Mouse (Mus musculus) cerebral cortex, adult 2 months (tissue): ENCODE results near the gene Gpbar1.

Experiments
- WGBS: fragments of 180-500 bp; shearing (Covaris S2); methylation state at CpG from one replicate; pipeline ENCODE4 v1.1.7; 2018; 5-methylcytosine and 5-hydroxymethylcytosine counted together

The Gpbar1 gene

DNA sequence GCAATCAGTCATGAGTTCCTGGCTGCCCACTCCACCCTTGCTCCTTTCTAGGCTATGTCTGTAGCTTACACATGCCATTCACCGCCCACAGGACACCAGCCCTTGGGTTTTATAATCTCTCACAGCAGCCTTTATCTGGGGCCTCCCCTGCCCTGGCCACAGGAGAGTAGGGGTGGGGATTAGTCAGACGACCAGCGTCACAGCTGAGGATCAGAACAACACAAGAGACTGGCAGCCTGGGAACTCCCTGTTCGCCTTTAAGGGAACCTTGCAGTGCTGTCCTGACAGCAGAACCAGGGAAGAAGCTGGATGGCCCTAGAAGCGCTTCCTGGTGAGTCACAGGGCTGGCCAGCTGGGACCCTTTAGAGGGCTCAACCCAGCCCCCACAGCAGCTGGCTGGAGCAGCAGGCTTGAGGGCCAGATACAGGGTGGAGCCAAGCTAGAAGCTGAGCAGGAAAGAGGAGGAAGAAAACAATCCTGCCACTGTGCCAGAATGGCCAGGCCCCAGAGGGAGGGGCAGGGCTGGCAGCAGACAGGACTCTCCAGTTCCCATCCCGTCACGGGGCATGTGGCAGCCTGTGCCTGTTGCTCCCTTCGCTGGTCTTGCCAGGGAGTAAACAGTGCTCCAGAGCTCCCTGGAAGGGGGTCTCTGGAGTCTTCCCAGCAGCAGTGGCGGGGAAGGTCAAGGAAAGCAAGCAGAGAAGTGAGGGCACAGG, 17.3 kb downstream of the Gpbar1 start:
- WGBS: 21% methylated on average over 9 of the region's 9 CpGs

DNA sequence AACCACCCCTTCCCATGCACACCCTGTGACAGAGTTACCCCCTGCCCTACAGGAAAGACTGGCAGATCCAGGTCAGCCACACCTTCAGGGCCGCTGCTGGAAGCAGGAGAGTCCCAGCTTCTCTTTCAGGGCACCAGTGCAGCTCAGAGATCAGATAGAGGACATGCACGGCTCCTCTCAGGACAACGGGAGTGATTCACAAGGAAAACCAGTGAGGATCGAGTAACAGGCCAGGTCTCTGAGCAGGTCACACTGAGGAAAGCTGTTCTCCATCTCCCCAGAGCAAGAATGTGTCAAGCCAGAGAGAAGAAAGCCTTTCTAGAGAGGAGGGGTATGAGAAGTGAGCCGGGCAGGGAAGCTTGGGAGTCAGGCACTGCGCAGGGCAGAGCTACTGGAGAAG, 18.1 kb downstream of the Gpbar1 start:
- 65% methylated on average over 6 of the region's 6 CpGs for whole genome bisulfite sequencing

DNA sequence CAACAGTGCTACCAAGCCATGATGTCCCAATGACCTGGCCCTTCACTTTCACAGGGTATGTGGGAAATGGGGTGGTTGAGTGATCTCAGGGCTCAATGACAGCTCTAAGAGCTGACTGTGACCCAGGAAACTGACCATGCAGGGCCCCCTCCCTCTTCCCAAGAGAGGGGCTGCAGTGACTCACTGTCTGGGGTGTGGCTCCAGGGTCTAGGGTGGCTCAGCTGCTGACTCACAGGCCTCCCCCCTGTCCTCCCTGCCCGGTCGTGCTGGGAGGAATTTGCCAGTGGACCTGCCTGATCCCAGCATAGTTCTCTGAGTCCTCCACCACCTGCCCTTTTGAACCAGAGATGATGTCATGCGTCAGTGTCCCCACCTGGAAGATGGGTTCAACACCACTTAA, 18.9 kb downstream of the Gpbar1 start:
- 70% methylated on average over 3 of the region's 3 CpGs for WGBS

DNA sequence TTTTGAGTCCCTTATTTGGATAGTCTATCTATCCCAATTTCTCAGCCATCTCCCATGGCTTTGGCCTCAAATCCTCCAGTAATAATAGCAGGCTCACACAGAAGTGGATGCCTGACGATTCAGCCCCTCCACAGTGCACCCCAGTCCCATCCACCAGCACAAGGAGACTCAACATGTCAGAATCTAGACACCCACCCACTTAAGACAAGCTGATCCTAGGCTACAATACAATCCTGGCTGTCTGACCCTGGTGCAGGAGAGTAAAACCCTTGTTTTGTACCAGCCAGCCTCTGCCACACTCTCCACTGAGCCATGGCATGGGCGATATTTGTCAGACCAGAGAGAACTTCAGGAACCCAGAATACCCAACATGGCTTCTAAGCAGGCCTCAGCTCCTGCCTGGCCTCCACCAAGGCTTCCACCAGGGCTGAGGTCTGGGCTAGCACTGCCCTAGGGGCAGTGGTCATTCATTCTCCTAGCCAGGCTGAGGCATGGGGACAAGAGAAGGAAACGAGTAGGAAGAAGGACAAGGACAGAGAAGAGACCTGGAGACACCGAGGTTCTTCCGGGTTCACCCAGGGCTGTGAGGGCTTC, 19.9 kb downstream of the Gpbar1 start:
- WGBS: 78% methylated on average over 5 of the region's 5 CpGs

DNA sequence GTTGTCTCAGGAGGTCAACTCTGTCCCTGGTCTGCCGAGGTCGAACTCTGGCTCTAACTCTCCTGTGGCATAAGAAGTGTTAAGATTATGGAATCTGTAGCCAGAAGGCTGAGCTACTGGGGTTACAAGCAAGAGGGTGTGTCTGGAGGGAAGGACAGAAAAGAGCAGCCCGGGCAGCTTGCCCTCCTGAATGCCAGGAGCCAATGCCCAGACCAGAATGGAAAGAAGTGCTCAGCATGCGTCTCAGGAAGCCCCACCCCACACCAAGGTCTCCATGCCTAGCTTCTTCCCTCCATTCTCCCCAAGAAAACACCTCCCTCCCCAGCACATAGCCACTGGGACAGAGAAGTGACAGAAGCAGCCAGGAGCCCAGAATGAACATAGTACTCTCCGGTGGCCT, 20.6 kb downstream of the Gpbar1 start:
- WGBS: 51% methylated on average over 5 of the region's 5 CpGs

DNA sequence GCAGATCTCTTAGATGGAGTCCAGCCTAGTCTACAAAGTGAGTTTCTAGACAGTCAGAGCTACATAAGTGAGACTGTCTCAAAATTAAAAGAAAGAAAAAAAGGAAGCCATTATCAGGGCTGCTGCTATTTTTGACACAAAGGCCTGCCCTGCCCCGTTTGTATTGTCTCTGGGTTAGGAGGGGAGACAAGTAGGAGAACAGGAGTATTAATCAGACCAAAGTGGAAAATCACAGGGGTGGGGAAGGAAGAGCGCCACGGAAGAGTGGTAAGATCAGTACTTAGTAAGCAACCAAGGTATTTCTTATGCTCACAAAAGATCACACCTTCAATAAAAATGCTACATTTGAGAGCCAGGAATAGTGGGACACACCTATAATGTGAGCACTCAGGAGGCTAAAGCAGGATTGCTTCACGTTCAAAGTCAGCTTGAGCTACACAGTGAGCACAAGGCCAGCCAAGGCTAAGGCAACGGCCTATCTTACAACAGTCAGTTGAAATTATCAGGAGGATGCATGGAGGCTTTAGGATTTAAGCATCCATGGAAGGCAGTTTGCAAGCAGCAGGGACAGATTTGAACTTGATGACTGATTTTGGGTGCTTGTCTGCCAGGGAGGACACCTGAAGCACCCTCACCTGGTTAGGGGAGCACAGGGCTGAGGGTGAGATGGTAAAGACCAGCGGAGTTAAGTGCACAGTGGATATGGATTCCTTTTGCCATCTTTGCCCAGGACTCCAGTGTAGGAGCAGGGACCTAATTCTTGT, 22.2 kb downstream of the Gpbar1 start:
- WGBS: 69% methylated on average over 6 of the region's 6 CpGs

DNA sequence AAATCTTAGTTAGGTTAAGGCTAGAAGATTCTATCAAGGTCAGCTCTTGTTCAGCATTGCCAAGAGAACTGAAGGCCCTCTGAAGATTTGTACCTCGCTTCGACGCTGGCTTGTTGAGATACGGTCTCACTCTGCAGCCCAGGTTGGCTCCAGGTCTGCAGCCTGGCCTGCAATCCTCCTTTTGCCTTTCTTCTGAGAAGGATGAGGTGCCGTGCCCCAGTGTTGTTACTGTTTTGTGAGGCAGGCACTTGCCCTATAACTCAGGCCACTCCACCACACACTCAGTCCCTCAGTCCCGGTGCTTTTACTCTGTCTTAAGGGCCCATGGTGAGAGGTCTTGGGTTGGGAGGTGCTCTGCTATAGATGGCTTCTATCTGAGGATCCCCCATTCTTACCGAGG, 23.9 kb downstream of the Gpbar1 start:
- 78% methylated on average over 7 of the region's 7 CpGs for WGBS

DNA sequence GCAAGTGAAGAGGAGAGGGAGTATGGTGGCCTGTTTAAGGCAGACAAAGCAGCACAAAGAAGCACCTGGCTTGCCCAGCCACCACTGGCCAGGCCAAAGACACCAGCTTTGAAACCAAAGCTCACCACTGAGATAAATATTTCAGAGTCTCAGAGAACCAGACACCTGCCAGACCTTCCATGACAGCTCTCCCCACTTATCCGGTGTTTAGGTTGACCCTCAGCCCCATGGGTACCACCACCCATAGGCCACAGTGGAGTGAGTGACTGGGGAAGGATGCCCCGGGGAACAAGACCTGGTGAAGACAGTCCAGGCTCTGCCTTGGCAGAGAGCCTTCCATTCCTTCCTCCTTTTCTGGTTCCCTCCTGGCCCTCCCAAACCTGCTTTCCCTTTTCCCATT, 24.5 kb downstream of the Gpbar1 start:
- 71% methylated on average over 2 of the region's 2 CpGs for WGBS

DNA sequence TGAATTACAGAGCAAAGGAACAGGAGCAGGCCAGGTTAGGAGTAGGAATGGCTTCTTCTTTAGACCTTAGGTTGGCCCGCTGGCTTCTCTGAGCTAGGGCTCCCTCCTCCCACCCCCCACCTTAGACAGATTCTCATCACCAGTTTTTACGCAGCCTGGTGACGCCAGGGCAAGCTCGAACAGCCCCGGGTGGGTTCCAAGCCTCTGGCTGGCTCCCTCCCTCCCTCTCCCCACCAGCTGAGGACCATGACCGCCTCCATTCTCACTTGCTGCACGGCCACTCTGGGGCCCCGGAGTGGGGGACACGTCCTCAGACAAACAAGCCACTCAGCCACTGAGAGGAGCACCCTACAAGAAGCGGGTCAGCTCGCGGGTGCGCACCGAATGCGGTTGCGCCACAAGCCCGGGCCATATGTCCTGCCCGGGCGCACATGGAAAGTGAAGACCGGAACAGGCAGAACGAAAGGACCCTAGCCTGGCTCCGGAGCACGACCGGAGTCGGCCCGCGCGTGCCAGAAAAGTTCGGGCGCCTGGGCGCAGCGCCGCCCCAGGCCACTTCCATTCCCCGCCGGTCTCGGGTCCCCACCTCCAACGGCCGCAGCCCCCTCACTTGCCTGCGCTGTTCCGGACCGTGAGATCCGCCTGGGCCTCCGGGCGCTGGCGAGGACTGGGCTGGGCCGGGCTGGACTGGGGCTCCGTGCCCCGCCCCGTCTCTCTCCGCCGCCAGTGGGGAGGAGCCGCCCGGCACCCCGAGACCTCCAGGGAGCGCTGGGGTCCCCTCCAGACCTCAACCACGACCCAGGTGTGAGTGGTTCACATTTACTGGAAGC, 25.4 kb downstream of the Gpbar1 start:
- WGBS: 4% methylated on average over 56 of the region's 56 CpGs

DNA sequence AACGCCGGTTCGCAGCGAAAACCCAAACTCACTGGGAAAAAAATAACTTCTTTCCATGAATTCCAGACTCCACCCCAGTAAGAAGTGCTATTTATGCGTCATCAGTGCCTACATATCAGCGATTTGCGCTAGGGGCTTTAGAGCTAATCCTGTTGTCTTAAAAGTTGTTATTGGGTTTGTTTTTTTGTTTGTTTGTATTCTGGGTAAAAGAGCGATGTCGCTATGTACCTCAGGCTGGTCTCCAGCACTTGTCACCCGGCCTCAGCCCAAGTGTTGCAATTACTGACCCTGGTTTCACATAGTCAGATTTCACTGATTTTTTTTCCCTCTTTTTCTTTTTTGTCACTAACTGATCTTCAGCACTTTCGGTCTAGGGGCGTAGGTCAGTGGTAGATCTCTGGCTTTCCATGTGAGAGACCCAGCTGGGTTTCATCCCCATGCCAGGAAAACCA, 26.0 kb downstream of the Gpbar1 start:
- WGBS: 21% methylated on average over 12 of the region's 12 CpGs

DNA sequence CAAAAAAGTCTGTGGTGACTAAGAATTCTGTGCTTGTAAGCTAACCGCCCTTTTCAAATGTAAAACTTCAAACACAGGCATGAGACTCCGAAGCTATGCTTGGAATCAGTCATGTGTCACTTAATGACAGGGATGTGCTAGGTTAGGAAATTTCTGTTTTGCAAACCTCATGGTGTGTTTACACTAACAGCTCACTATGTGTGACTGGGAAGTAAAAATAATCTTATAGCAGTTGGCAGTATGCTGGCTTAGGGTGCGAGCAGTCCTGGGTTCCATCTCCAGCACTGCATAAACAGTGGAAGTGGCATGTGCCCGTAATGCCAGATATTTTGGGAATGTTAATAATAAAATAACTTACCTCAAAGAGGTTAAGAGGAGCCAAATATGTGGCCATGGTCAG, 26.6 kb downstream of the Gpbar1 start:
- 73% methylated on average over 4 of the region's 4 CpGs for WGBS

DNA sequence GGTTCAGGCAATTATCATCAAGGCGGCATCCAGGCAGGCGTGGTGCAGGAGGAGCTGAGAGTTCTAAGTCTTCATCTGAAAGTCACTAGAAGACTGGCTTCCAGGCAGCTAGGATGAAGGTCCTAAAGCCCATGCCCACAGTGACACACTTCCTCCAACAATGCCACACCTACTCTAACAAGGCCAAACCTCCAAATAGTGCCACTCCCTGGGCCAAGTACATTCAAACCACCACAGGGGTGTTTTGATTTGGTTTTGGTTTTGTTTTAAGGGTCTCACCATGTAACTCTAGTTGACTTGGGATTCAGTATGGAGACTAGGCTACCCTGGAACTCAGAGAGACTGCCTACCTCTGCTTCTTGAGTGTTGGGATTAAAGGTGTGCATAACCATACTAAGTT, 27.2 kb downstream of the Gpbar1 start, which contains the start of gene Tmbim1:
TSS of gene Tmbim1 (minus strand) at position 101 of the 400 bp plus-strand sequence.
- WGBS: 97% methylated on average over 2 of the region's 2 CpGs

DNA sequence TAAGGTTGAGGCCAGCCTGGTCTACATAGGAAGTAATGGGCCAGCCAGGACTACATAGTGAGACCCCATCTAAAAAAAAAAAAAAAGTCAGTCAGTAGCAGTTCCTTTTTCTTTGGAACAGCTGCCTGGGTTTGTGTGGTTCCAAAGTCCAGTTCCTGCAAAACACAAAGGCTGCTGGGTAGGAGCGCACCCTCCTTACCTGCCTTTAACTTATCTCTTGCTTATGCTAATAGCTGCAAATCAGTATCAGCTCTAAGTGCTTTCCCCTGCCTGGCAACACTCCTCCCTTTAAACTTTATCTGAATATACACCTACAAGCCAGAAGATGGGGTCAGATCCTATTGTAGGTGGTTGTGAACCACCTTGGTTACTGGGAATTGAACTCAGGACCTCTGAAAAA, 28.8 kb downstream of the Gpbar1 start:
- 100% methylated on average over 1 of the region's 1 CpGs for WGBS

DNA sequence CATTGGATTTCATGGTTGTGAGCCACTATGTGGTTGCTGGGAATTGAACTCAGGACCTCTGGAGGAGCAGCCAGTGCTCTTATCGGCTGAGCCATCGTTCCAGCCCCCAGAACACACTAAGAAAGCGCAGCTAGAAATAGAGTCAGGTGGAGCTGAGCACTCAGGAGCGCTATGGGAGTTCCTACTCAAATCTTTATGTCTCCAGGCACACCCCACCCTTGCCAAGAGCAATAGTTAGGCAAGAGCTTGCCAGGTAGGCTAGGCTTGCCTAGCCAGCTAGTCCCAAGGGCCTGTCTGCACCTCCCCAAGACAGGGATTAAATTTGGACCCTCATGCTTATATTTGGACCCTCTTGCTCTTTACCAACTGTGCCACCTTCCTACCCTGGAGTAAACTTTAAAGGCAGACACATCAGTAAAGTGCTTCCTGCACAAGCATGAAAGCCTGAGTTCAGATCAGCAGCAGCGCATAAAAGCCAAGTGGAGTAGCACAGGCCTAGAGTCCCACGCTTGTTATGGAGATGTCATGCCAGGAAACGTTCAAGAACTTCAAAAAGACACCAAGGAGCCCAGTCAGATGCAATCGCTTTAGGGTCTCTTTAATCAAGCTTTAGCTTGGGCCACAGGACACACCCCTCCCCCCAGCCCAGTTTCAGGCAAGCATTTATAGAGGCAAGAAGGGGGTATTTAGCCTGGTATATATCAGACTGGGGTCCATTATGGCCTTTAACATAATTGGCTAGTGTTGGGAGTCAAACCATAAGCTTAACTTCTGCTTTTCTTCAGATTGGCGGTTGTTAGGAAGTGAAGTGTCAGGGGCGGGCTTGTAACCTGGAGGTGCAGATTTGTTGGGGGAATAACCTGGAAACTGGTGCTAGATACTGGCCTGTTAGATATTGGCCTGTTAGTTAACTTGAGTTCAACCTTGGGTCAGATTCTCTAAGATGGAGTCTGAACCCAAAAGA, 29.9 kb downstream of the Gpbar1 start:
- 87% methylated on average over 10 of the region's 10 CpGs for WGBS

DNA sequence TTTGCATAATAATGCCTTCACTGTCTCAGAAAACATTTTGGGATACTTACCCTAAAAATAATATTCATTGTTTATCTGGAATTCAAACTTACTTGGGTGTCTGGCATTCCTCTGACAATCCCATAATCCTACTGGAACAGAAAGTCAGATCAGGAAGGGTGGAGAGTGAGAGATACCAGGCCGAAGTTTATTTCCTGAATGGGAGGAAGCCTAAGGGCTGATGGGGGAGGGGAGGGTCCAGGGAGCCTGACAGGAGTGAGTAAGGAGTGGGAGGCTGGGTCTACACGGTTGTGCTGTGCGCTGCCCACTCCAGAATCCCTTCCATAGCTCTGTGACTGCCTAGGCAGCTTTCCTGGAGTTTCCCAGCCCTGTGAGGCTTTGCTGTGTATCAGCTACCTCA, 31.4 kb downstream of the Gpbar1 start:
- WGBS: 54% methylated on average over 3 of the region's 3 CpGs

DNA sequence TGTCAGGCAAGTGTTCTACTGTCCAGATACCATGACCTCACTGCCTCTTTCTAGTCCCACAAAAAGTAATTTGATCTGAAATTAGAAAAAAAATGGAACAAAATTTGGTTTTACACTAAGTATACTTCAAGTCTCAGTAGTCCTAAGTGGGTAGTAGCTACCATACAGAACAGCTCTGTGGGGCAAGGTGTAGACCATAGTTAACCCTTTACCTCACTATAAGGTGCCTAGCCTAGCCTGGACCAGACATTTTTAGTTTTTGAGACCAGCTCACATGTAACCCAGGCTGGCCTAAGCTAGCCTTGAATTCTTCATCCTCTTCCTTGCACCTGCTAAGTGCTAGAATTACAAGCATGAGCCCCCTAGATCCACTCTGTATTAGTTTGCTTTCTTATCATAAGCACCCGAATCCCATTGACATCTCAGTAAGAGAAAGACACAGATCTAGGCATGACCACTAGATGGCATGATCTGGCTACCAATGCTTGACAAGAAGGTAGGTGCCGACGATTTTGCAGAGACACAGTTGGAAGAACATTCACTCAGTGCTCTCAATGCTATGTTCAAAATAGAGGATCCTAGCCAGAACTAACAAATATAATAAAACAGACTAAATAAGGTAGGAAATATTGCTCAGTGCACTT, 34.8 kb downstream of the Gpbar1 start:
- WGBS: 1% methylated on average over 3 of the region's 3 CpGs

DNA sequence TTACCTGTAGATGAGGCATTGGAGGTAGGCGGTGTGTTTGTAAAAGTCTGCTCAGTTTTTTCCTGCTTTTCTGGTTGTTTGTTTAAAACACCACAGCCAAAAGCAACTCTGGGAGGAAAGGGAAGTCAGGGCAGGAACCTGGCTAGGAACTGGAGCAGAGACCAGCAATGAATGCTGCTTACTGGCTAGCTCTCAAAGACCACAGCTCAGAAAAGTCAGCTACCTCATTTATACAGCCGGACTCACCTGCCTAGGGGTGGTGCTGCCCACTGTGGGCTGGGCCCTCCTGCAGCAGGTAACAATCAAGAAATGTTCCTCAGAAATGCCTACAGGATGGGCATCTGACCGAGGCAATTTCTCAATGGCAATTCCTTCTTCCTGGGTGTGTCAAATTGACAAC, 36.4 kb downstream of the Gpbar1 start:
- WGBS: 75% methylated on average over 3 of the region's 3 CpGs

DNA sequence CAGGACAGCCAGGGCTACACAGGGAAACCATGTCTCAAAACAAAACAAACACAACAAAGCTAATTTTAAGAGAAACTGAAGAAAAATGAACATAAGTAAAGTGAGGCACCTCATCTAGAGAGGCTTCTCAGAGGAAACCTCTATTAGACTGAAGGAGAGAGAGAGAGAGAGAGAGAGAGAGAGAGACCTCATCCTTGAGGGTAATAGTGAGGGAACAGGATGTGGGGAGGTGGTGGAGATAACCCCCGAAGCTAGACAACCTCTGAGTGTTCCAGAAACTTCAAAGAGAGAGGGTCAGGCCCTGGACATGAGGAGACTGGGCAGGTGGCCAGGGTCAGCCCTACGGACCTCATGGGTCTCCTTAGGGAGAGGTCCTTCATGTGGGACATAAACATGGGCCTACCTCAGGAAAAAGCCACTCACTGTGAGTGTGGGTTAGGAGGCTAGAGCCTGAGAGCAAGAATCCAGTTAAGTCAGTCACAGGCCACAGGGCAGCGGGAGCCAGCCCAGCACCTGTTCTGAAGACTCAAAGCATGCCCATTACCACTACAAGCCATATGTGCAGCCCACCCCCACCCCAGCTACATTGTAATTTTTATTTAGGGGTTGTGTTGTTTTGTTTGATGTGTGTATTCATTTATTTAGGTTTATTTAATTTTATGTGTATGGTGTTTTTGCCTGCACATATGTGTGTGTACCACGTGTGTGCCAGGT, 37.9 kb downstream of the Gpbar1 start:
- WGBS: 78% methylated on average over 4 of the region's 4 CpGs

DNA sequence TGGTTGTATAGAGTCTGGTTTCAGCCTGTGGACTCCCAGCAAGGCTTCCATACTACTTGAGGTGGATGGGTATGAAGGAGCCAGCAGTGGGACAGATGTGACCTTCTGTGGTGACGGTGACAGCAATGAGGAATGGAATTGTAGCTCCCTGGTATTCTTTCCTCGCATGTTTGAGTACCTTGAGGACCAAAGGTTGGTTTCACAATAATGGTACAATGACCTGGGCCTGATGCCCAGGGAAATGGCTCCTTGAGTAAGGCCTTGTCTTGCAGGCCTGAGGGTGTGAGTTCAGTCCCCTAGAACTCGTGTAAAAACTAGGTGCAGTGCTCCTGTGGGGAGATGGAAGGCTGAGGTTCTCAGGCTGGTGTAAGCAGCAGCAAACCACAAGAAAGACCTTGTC, 40.4 kb downstream of the Gpbar1 start:
- over 99% methylated on average over 3 of the region's 3 CpGs for WGBS

DNA sequence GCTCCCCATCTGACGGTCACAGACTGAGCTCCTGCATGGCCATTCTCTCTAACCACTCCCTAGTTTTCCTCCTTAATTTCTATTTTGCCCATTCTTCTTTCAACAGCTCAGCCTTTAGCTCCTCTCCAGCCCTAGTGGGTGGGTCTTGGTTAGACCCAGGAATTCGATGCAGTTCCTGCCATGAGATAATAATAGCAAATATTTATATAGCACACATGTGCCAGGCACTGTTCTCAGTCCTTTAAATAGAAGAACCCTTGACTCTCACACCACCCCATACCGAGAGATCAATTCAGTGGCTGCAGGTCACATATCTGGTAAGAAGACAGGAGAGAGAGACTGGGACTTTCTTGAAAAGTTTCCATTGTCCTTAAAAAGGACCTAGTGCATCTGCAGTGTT, 43.0 kb downstream of the Gpbar1 start:
- WGBS: 83% methylated on average over 3 of the region's 3 CpGs
